Mouse (Mus musculus) spleen, embryonic (tissue): ENCODE data around the gene Lhx2.

Experiments
- CTCF ChIA-PET: fragments of 350-600 bp; sonication (Branson Sonifier 250); formaldehyde crosslinking; loops from one replicate; lab custom pipeline; 2022; lab: Charles Lee

The Lhx2 gene

GRCm38 (mm10) chr2:38404007-38404596 is 65.0 kb downstream of the Lhx2 start:
- CTCF ChIA-PET: no interaction called here

- CTCF ChIA-PET: no interaction called here
Observed at GRCm38 (mm10) chr2:38405356-38405755, 66.3 kb downstream of the Lhx2 start.

GRCm38 (mm10) chr2:38409309-38409708 is 70.2 kb downstream of the Lhx2 start:
- CTCF ChIA-PET: no interaction called here

- CTCF ChIA-PET: no interaction called here
Observed at GRCm38 (mm10) chr2:38410227-38410626, 71.1 kb downstream of the Lhx2 start.

- CTCF ChIA-PET: no interaction called here
Observed at GRCm38 (mm10) chr2:38412599-38413177, 73.6 kb downstream of the Lhx2 start.

- CTCF ChIA-PET: no interaction called here
Observed at GRCm38 (mm10) chr2:38417970-38418369, 78.9 kb downstream of the Lhx2 start.
